Mouse (Mus musculus) MEL (cell line): ENCODE measurements around the gene Pard3b. TPM values are rescaled to one million over a fixed set of nuclear protein-coding genes. Genes with fewer than 3 reads are reported as not detected.

Experiments used
- DNase-seq: peaks from one replicate; pipeline ENCODE4 v3.0.0; 2011; ENCODE audit warnings: low read depth, low spot score
- H3K27ac ChIP-seq: 2 replicates; pipeline ENCODE4 v1.5.1; 2012; ENCODE audit warnings: low read depth, mild to moderate bottlenecking, control low read depth, low read length, moderate library complexity; ENCODE audit not compliant: control insufficient read depth
- H3K27me3 ChIP-seq, 2 experiments: fragments of 150-350 bp in 1 of 2; sonication (generic) in 1 of 2; 2 replicates each; pipeline ENCODE4 v1.6.1; 2012; ENCODE audit warnings: low read length in 2 of 2, mild to moderate bottlenecking in 2 of 2, improper control_type of control experiment in 1 of 2, moderate library complexity in 1 of 2; ENCODE audit not compliant: insufficient read depth in 2 of 2, control insufficient read depth in 1 of 2
- H3K36me3 ChIP-seq, 2 experiments: 2 replicates each; pipeline ENCODE4 v1.6.1; 2012 to 2014; ENCODE audit warnings: low read length in 2 of 2, improper control_type of control experiment in 1 of 2, inconsistent platforms in 1 of 2, mild to moderate bottlenecking in 1 of 2; ENCODE audit not compliant: insufficient read depth in 2 of 2, control insufficient read depth in 1 of 2
- H3K4me1 ChIP-seq, 2 experiments: fragments of 150-350 bp in 1 of 2; sonication (generic) in 1 of 2; 2 replicates each; pipeline ENCODE4 v1.6.1; 2012; ENCODE audit warnings: low read length in 2 of 2, improper control_type of control experiment in 1 of 2, mild to moderate bottlenecking in 1 of 2; ENCODE audit not compliant: insufficient read depth in 2 of 2, control insufficient read depth in 1 of 2
- H3K4me3 ChIP-seq, 2 experiments: fragments of 150-350 bp in 1 of 2; sonication (generic) in 1 of 2; 2 replicates each; pipeline ENCODE4 v1.5.1; 2012; ENCODE audit warnings: low read depth in 2 of 2, low read length in 2 of 2, mild to moderate bottlenecking in 2 of 2, moderate library complexity in 2 of 2, control low read depth in 1 of 2, improper control_type of control experiment in 1 of 2; ENCODE audit not compliant: control insufficient read depth in 1 of 2, insufficient read depth in 1 of 2
- H3K79me2 ChIP-seq: 2 replicates; pipeline ENCODE4 v1.6.1; 2012; ENCODE audit warnings: mild to moderate bottlenecking, low read length, moderate library complexity; ENCODE audit not compliant: control insufficient read depth, poor library complexity, insufficient read depth
- H3K9ac ChIP-seq: 2 replicates; pipeline ENCODE4 v1.6.1; 2012; ENCODE audit warnings: low read depth, mild to moderate bottlenecking, control low read depth, low read length, moderate library complexity; ENCODE audit not compliant: control insufficient read depth, poor library complexity, severe bottlenecking
- H3K9me3 ChIP-seq: fragments of 150-350 bp; sonication (generic); replicated peaks from 2 replicates; pipeline ENCODE4 v1.6.1; 2012; ENCODE audit warnings: mild to moderate bottlenecking, low read length, improper control_type of control experiment, moderate library complexity; ENCODE audit not compliant: insufficient read depth
- BHLHE40 ChIP-seq: IDR thresholded peaks from 2 replicates; pipeline ENCODE4 v1.6.1; 2012; ENCODE audit warnings: low read depth, mild to moderate bottlenecking, inconsistent platforms, low read length, improper control_type of control experiment, borderline replicate concordance
- CTCF ChIP-seq, 3 experiments: IDR thresholded peaks in 2 of 3; conservative IDR thresholded peaks in 1 of 3; 2 replicates each; pipeline ENCODE4 v1.5.1; 2011 to 2012; ENCODE audit warnings: low read length in 3 of 3, low read depth in 2 of 3, mild to moderate bottlenecking in 2 of 3, improper control_type of control experiment in 1 of 3, inconsistent platforms in 1 of 3, mixed read lengths in 1 of 3, moderate library complexity in 1 of 3; ENCODE audit not compliant: control insufficient read depth in 1 of 3, insufficient read depth in 1 of 3, poor library complexity in 1 of 3, severe bottlenecking in 1 of 3
- ELF1 ChIP-seq: IDR thresholded peaks from 2 replicates; pipeline ENCODE4 v1.6.1; 2014; ENCODE audit warnings: low read depth, mild to moderate bottlenecking, inconsistent platforms, low read length, improper control_type of control experiment, moderate library complexity
- ETS1 ChIP-seq: IDR thresholded peaks from 2 replicates; pipeline ENCODE4 v1.6.1; 2012; ENCODE audit warnings: low read depth, mild to moderate bottlenecking, inconsistent platforms, low read length, improper control_type of control experiment, moderate library complexity
- GABPA ChIP-seq: IDR thresholded peaks from 2 replicates; pipeline ENCODE4 v1.6.1; 2012; ENCODE audit warnings: low read depth, mild to moderate bottlenecking, inconsistent platforms, low read length, improper control_type of control experiment, moderate library complexity
- GATA1 ChIP-seq: IDR thresholded peaks from 2 replicates; pipeline ENCODE4 v1.6.1; 2011; ENCODE audit warnings: low read depth, low read length, improper control_type of control experiment
- KAT2A ChIP-seq: conservative IDR thresholded peaks from 2 replicates; pipeline ENCODE4 v1.6.1; 2012; ENCODE audit warnings: low read depth, low read length, improper control_type of control experiment, inconsistent platforms
- MAX ChIP-seq: IDR thresholded peaks from 2 replicates; pipeline ENCODE4 v1.6.1; 2011; ENCODE audit warnings: low read length, improper control_type of control experiment
- NELFE ChIP-seq: IDR thresholded peaks from 2 replicates; pipeline ENCODE4 v1.6.1; 2011; ENCODE audit warnings: low read depth, low read length, improper control_type of control experiment
- POLR2A ChIP-seq, 2 experiments: IDR thresholded peaks; 2 replicates each; pipeline ENCODE4 v1.6.1; 2011 to 2012; ENCODE audit warnings: low read length in 2 of 2, mild to moderate bottlenecking in 2 of 2, control low read depth in 1 of 2, improper control_type of control experiment in 1 of 2, low read depth in 1 of 2, moderate library complexity in 1 of 2; ENCODE audit not compliant: control insufficient read depth in 1 of 2, insufficient read depth in 1 of 2, poor library complexity in 1 of 2
- POLR2AphosphoS2 ChIP-seq: IDR thresholded peaks from 2 replicates; pipeline ENCODE4 v1.6.1; 2011; ENCODE audit warnings: low read length, improper control_type of control experiment
- RAD21 ChIP-seq: IDR thresholded peaks from 2 replicates; pipeline ENCODE4 v1.6.1; 2011; ENCODE audit warnings: mild to moderate bottlenecking, low read depth, low read length, improper control_type of control experiment
- RCOR1 ChIP-seq: IDR thresholded peaks from 2 replicates; pipeline ENCODE4 v1.6.1; 2012; ENCODE audit warnings: low read depth, mild to moderate bottlenecking, inconsistent platforms, low read length, improper control_type of control experiment
- SIN3A ChIP-seq: IDR thresholded peaks from 2 replicates; pipeline ENCODE4 v1.6.1; 2012; ENCODE audit warnings: low read length, improper control_type of control experiment, inconsistent platforms
- TBP ChIP-seq: IDR thresholded peaks from 2 replicates; pipeline ENCODE4 v1.8.0; 2011; ENCODE audit warnings: low read depth, low read length, improper control_type of control experiment
- USF1 ChIP-seq: IDR thresholded peaks from 2 replicates; pipeline ENCODE4 v1.6.1; 2014; ENCODE audit warnings: low read depth, mild to moderate bottlenecking, inconsistent platforms, low read length, improper control_type of control experiment, moderate library complexity
- ZMIZ1 ChIP-seq: IDR thresholded peaks from 2 replicates; pipeline ENCODE4 v1.6.1; 2012; ENCODE audit warnings: low read depth, mild to moderate bottlenecking, inconsistent platforms, low read length, improper control_type of control experiment, moderate library complexity
- polyA plus RNA-seq, 2 experiments: library from polyadenylated mRNA; stranded (reverse) in 1 of 2; unstranded in 1 of 2; fragments of >175 nt in 1 of 2; fragments of >200 nt in 1 of 2; gene quantifications; 2 replicates each; pipeline versions ENCODE4 v1.2.1 to v1.2.4; 2012; ENCODE audit warnings: low replicate concordance in 2 of 2, low read depth in 1 of 2; ENCODE audit not compliant: insufficient read length in 2 of 2, insufficient read depth in 1 of 2, missing spikeins in 1 of 2
- total RNA-seq: library from RNA; depleted of rRNA; stranded (reverse); fragments of 300-350 nt; gene quantifications from 2 replicates; pipeline ENCODE4 v1.2.3, GENCODE M21; 2012

The Pard3b gene
- total and polyA plus RNA-seq, 3 experiments: not detected

GRCm38 (mm10) chr1:62518621-62519213 is 880.1 kb downstream of the Pard3b start:
- TF ChIP-seq SIN3A (no peak), KAT2A (no peak), GATA1 (no peak), ZMIZ1 (no peak), RAD21 (no peak), MAX (no peak), RCOR1 (no peak), NELFE (no peak), TBP (no peak), GABPA (no peak), USF1 (no peak), ETS1 (no peak), POLR2AphosphoS2 (no peak), CTCF (IDR thresholded peaks at IDR 0.05 in 2 of 3, conservative IDR thresholded peaks at IDR 0.05 in 1 of 3; ENCODE audit: control insufficient read depth in 1 of 3, insufficient read depth in 1 of 3, low read depth in 2 of 3, low read length in 3 of 3, poor library complexity in 1 of 3, severe bottlenecking in 1 of 3) (no peak), POLR2A (IDR thresholded peaks at IDR 0.05; ENCODE audit: control insufficient read depth in 1 of 2, insufficient read depth in 1 of 2, low read depth in 1 of 2, low read length in 2 of 2, poor library complexity in 1 of 2) (no peak)
- Histone ChIP-seq H3K36me3 (no peaks in the 10 kb centered on the region), H3K4me3 (no peak overlapping the region), H3K27me3 (no peaks in the 10 kb centered on the region), H3K79me2 (no peaks in the 10 kb centered on the region), H3K4me1 (no peaks in the 10 kb centered on the region), H3K9ac (no peak overlapping the region), H3K27ac (no peak overlapping the region), H3K9me3 (no peaks in the 10 kb centered on the region)
- no peak for DNase-seq

GRCm38 (mm10) chr1:62521368-62521767 is 882.7 kb downstream of the Pard3b start:
- no peaks in the 10 kb centered on the region for H3K4me1 ChIP-seq
- H3K27me3 ChIP-seq: no peaks in the 10 kb centered on the region
- H3K9ac ChIP-seq: no peak overlapping the region
- H3K36me3 ChIP-seq: no peaks in the 10 kb centered on the region
- DNase-seq: no peak
- TF ChIP-seq GABPA (no peak), GATA1 (no peak), ELF1 (no peak), BHLHE40 (no peak)
- no peak overlapping the region for H3K27ac ChIP-seq
- H3K9me3 ChIP-seq: no peaks in the 10 kb centered on the region
- no peak overlapping the region for H3K4me3 ChIP-seq
- H3K79me2 ChIP-seq: no peaks in the 10 kb centered on the region
